Mouse (Mus musculus) gastrocnemius, postnatal 36 days (tissue): ENCODE measurements around the gene Zfp764. TPM values are rescaled to one million over a fixed set of nuclear protein-coding genes. Genes with fewer than 3 reads are reported as not detected.
"Not testable (repeated sequence)": the region's sequence is repeated elsewhere in the genome, so short reads cannot be mapped to it uniquely, and the experiment has no call there.

Source experiments
- DNase-seq, 2 experiments: peaks; one replicate each; pipeline ENCODE4 v3.0.0; 2022
- intact Hi-C: fragments of 180-260 bp; cut with DNase I; formaldehyde crosslinking; loops from one replicate; pipeline ENCODE4 v1.15.1; 2025
- total RNA-seq, 2 experiments: library from RNA; stranded (reverse); gene quantifications; 2 replicates each; pipeline ENCODE4 v1.2.3; 2021

The Zfp764 gene
- total RNA-seq, 2 experiments from 2014 or later, result 0.89 to 2.1 TPM

DNA sequence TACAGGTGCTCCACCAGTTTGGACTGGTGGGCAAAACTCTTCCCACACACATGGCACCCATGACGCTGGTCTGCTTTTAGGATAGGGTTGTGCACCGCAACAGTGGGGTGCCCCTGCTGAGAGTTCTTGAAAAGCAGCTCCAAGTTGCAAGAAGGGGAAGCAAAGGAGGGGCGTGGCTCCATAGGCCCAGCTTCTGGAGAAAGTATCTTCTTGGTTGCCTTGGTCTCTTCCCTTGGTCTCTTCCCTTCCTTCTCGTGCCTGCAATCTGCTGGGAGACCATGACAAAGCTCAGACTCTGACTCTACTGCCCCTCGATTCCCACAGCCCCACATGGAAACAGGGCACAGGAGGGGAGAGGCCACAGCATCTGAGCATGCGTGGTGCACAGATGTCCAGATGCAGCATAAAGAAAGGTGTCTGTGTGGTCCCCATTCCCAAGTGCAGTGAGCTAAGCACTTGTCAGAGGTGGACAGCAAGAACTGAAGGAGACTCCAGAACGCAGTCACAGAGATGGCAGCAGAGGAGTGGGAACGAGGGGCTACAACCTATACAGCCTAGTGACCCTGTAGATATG is 14.3 kb downstream of the Zfp764 start:
- DNase-seq, result no peak
- intact Hi-C loops, result no loop called here

DNA sequence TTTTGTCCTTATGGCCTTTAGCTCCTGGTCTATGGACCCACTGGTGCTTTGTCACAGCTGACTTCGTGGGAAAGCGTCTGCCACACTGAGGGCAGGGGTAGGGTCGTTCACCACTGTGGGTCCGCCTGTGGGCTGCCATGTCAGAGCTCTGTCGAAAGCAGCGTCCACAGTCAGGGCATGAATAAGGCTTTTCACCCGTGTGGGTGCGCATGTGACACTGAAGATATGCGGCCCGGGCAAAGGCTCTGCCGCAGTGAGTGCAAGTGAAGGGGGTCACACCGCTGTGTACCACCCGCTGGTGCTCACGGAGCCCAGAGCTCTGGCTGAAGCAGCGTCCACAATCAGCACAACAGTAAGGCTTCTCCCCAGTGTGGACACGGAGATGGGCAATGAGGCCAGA is 15.1 kb downstream of the Zfp764 start:
- intact Hi-C loops, result no loop called here
- no peak for DNase-seq

DNA sequence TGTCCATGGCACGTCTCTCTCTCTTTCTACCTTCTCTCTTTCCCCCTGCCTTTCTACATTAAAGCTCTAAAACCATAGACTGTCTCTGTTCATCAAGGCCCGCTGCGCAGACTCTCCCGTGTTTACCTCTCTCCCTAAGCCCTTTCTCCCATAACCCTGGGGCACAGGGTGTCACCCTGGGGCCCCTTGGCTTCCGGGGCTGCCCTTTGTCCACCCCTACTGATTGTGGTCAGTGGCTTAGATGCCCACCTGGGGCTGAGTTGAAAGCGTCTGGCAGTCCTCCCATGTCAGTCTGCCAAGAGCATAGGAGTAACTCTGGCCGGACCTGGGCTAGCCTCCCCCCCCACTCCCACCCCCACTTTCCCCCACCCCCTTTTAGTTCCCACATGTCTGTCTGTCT is 16.3 kb downstream of the Zfp764 start:
- intact Hi-C loops, result no loop called here

DNA sequence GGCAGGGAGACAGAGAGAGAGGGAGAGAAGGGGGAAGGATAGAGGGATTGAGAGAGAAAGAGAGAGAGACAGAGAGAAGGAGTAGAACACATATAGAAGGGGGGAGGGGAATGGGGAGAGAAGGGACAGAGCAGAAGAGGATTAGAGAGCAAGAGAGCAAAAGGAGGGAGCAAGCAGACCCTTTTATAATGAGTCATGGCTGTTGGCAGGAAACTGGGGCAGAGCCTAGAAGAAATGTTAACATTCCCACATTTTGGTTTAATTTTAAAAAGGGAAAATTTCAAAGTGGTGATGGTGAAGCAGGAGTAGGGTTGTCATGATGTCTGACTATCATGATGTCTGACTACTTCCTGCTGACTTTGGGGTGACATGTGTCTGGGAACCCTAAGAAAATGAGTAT is 18.4 kb downstream of the Zfp764 start:
- intact Hi-C loops, DNase-seq: not testable (repeated sequence)

More for the DNA sequence above, 16.3 kb downstream of the Zfp764 start:
- DNase-seq, result no peak

DNA sequence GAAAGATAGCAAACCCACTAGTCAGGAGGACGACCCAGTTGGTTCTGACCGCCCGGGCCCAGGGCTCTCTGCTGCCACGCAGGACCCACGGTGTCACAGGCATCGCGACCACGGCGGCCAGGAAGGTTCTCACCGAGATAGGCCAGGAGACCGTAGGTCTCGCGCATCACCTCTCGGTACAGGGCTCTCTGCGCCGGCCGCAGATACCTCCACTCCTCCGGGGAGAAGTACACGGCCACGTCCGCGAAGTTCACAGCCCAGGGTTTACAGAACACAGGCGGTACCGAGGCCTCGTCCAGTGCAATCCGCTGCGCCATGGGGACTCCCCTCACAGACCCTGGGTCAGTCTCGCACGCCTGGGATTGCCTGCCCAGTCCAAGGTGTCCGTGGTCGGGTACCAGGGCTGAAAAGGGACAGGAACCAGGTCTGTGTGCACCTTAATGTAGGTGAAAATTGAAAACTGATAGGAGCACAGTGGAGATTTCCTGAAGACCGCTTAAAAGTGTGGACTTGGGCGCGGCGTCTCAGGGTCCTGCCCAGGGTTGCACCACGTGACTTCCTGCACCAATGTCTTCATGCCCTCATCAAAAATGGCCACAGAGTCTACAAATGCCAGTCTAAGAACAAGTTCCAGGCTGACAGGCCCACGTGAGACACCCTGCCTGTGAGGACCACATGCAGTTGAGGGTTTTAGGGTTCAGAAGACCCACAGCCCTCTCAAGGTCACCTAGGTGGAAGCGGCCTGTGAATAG is 19.8 kb downstream of the Zfp764 start, which contains the start of gene 9130019O22Rik:
Gene 9130019O22Rik, minus strand, starts transcription at position 526 of the 752 bp plus-strand sequence.
- DNase-seq, result peak; percentile 71 to 90
- intact Hi-C loops, result no loop called here

DNA sequence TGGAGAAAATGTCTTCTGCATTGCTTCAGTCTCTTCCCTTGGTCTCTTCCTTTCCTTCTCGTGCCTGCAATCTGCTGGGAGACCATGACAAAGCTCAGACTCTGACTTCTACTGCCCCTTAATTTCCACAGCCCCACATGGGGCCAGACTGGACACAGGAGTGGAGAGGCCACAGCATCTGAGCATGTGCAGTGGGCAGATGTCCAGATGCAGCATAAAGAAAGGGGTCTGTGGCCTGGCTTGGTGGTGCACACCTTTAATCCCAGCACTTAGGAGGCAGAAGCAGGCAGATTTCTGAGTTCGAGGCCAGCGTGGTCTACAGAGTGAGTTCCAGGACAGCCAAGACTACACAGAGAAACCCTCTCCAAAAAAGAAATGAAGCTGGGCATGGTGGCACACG is 21.1 kb downstream of the Zfp764 start:
- intact Hi-C loops, DNase-seq: not testable (repeated sequence)

DNA sequence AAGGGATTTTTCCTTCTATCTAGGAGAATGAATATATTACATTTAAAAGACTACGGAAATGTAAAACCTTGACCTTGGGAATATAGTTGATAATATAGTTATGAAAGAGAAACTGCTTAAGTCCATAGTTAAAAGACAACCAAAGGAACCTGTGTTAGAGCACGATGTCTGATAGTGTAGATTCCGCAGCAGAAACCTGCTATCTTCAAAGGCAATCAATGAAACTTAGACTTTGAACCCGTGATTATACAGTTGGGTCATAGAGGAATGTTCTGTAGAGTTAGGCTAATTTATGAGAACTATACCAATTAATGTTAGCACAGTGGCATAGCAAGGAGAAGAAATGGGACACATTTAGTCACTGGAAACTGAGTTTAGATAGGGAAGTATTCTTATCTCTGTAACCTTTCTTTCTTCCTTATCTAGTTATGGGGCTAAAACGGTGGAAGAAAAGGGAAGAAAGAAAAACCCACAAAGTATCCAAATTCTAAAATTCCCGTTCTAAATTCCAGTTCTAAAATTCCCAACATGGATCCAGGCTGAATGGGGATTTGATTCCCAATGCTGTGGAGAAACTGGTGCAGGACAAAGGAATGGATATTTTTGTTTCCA is 28.2 kb downstream of the Zfp764 start:
- intact Hi-C loops, result no loop called here
- no peak for DNase-seq

DNA sequence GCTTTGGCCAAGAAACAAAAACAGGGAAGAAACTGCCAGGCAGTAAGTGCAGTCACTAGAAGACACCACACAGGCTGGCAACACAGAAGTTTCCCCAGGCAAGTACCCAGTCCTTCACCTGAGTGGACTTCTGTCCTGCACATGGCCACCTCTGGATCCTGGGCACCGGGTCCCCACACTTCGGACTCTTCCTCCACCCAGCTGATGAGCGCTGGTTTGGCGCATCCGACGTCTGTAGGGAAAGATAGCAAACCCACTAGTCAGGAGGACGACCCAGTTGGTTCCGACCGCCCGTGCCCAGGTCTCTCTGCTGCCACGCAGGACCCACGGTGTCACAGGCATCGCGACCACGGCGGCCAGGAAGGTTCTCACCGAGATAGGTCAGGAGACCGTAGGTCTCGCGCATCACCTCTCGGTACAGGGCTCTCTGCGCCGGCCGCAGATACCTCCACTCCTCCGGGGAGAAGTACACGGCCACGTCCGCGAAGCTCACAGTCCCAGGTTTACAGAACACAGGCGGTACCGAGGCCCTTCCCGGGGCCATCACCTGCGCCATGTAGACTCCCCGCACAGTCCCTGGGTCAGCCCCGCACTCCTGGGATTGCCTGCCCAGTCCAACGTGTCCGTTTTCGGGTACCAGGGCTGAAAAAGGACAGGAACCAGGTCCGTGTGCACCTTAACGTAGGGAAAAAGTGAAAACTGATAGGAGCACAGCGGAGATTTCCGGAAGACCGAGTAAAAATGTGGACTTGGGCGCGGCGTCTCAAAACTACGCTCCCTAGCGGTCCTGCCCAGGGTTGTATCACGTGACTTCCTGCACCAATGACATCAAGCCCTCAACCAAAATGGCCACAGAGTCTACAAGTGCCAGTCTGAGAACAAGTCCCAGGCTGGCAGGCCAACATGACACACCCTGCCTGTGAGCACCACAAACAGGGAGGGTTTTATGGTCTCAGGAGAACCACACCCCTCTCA is 31.1 kb downstream of the Zfp764 start, which contains the start of gene Zfp747:
Gene Zfp747, minus strand, starts transcription at position 780 of the 975 bp plus-strand sequence.
- intact Hi-C loops, result not testable (repeated sequence)

DNA sequence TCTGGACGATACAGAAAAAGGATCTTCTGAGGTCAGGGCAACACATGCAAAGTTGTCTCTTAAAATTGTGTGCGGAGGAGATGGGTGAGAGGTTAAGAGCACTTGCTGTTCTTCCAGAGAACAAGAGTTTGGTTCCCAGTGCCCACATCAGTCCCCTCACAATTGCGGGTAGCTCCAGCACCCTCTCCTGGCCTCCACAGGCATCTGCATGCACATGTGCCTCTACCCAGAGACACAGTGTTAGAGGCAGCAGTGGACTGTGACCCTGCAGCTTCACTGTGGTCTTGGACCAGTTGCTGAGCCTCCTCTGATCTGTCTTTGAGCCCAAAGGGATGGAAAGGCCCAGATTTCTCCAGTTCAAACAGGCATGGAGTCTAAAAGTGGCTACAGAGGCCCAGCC is 34.8 kb downstream of the Zfp764 start:
- DNase-seq, intact Hi-C loops: not testable (repeated sequence)

More for the DNA sequence above, 31.1 kb downstream of the Zfp764 start, which contains the start of gene Zfp747:
- peak; percentile 83 to 89 for DNase-seq

DNA sequence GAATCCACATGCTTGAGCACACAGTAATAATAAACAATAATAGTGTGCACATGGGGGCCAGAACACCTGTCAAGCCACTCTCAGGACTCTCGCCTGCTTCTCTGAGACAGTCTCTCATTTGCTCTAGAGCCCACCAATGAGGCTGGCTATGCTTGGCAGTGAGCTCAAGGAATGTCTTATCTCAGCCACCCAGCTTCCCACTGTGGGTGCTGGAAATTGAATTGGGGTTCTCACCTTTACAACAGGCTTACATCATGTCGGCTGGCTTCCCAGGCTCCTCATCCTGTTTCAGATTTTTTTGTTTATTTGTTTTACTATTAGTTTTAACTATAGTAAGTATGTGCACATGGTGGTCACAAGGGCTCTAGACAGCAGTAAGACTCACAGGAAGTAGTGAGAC is 35.4 kb downstream of the Zfp764 start:
- intact Hi-C loops, result no loop called here
- no peak for DNase-seq

DNA sequence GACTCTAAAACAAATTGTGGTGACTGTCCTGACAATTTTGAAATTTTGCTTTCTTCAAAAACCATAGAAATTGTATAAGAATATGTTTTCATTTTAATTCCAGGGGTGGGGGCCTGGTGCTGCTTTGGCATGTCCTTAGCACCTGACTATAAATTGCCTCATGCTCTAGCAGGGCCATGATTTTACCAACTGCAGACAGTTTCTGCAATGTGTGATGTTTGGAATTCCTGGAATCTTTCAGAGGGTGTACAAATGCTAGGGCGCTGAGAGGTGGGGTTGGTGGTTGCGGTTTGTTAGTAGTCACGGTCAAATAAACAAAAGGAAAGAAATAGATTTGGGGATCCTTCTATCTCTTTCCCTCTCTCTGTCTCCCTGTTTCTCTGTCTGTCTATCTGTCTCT is 40.4 kb downstream of the Zfp764 start:
- intact Hi-C loops, result no loop called here
- DNase-seq, result no peak

DNA sequence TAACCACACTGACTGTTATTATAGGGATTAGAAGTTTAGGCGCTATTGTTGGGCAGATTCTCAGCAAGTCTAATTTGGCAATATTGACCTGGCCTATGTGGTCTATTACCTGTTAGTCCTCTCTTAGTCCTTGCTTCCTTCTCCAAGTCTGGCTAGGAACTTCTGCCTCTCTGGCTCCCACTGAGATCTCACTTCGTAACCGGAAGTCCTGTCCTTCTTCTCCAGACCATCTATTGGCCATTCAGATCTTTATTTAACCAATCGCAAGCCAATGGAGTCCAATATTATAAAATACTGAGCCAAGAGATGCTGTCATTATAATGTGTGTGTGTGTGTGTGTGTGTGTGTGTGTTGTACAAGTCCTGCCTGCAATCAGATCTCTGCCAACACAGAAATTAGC is 42.5 kb downstream of the Zfp764 start:
- DNase-seq, result no peak
- intact Hi-C loops, result loop anchor here (5.0 kb wide), 2 partner anchors 118 to 138 kb away; no protein-coding TSS in a partner anchor

DNA sequence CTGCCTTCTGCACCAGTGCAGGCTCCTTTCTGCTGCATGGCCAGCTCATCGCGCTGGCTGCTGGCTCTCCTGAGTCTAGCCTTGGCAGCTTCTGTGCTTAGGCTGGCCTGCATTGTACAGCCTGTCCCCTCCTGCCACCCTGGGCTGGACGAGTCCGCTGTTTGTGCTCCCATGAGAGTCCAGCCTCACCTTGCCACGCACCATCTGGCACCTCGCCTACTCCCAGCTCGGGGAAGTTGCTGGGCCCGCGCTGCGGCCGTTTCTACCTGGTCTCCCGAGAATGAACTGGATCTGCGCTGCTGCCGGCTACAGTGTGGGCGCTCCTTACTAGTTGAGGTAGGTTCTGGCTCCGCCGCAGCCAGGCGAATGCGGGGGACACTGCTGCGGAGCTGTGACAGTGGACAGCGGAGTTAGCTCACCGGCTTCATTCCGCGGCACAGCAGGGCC is 43.1 kb downstream of the Zfp764 start:
- intact Hi-C loops, result loop anchor here (5.0 kb wide), 2 partner anchors 119 to 139 kb away; no protein-coding TSS in a partner anchor

DNA sequence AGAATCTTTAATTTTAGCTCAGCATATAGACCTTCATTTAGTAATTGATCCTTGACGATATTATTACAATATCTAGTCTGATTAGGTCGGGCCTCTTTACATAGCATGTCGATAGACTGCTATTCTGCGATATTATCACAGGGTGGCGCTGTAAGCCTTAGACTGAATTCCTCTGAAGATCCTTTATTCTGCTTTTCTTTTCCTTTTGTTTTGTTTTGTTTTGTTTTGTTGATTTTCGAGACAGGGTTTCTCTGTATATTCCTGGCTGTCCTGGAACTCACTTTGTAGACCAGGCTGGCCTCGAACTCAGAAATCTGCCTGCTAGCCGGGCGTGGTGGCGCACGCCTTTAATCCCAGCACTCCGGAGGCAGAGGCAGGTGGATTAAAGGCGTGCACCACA is 44.2 kb downstream of the Zfp764 start:
- not testable (repeated sequence) for DNase-seq

More for the DNA sequence above, 43.1 kb downstream of the Zfp764 start:
- no peak for DNase-seq

DNA sequence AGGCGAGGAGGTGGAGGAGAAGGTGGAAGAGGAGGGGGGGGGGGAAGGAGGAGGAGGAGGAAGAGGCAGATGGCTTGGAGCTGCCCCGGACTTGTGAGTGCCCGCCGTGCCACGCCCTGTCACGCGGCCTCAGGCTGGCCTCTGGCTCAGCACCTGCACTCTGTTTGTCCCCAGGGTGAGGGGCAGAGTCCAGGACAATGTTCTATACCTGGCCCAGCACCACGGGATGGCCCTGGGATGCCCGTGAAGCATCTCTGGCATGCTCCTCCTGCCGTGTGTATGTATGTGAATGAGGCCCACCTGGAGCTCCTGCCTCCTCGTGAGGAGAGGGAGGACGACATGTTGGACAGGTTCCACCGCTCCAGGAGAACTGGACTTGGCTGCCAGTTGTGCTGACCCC is 45.2 kb downstream of the Zfp764 start:
- no peak for DNase-seq
- intact Hi-C loops, result loop anchor here (5.0 kb wide), 2 partner anchors 121 to 141 kb away; no protein-coding TSS in a partner anchor

More for the DNA sequence above, 44.2 kb downstream of the Zfp764 start:
- intact Hi-C loops, result loop anchor here (5.0 kb wide), 2 partner anchors 120 to 140 kb away; no protein-coding TSS in a partner anchor

DNA sequence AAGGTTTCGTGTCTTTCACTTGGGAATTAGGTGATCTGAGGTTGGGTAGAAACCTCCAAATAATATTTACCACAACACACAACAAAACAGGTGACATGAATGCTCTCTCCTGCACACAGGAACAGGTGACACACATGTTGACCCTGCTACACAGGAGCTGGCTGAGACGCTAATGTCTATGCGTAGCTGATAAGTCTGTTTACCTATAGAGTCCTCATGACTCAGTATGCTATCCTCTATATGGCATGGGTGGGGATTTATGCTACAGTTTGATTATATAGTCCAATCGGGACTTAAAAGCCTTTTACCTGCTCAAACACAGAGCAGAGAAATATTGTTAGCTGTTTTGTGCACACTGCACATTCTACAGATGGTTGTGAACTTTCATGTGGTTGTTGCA is 46.4 kb downstream of the Zfp764 start:
- intact Hi-C loops, result loop anchor here (5.0 kb wide), 2 partner anchors 122 to 142 kb away; no protein-coding TSS in a partner anchor
- DNase-seq, result no peak

DNA sequence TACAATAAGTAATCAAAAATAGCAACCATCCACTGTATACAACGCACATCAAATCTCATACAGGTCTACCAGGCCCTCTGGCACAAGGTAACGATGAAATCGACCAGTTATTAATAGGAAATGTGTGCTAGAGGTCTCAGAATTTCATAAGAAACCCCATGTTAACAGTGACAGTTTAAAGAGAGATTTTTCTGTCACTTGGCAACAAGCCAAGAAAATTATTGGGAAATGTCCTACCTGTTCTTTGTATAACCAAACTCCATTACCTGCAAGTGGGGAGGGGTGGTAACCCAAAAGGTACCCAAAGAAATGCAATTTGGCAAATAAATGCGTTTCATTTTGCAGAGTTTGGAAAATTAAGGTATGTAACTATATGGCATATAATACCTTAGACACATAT is 48.1 kb downstream of the Zfp764 start:
- no peak for DNase-seq

DNA sequence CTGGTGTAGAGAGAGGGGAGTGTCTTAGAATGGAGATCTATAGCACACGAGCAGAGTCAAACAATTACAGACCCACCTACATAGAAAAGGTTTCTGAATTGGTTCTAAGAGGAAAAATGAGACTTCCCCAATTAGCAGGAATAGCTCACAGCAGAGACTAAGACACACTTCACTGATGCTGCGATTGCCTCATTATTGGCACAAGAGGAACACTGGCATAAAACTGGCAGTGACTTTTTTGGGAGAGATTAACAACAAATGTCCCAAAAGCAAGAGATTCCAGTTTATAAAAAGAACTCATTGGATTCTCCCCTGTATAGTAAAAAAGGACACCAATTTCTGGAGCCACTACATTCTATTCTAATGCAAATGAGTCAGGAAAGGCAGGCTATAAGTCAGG is 48.8 kb downstream of the Zfp764 start:
- intact Hi-C loops, result no loop called here
- DNase-seq, result no peak

More for the DNA sequence above, 48.1 kb downstream of the Zfp764 start:
- intact Hi-C loops, result no loop called here

DNA sequence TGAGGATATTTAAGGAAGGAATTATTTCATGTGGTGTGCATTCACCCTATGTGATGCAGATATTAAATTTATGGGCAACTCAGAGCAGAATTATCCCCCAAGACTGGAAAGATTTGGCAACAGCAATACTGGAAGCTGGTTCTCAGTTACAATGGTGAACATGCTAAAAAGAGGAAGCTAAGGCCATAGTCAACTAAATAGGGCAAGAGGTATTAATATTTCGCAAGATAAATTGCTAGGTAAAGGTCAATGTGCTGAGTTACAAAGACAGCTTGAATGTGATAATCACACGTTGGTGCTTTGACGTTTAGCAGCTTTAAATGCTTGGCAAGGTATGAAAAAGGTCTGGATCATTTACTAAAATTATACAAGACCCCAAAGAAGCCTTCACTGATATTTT is 50.8 kb downstream of the Zfp764 start:
- intact Hi-C loops, result no loop called here

More for the DNA sequence above, 50.8 kb downstream of the Zfp764 start:
- DNase-seq, result no peak
